Mouse (Mus musculus) olfactory bulb, adult 2 months (tissue): ENCODE data around the gene Pald1.

Source experiments
- CTCF ChIP-seq: fragments of 200-500 bp; IDR thresholded peaks from 2 replicates; pipeline ENCODE4 v1.5.1; 2012; ENCODE audit warnings: low read depth, mild to moderate bottlenecking, low read length, moderate library complexity; ENCODE audit not compliant: insufficient read depth
- POLR2A ChIP-seq: fragments of 200-500 bp; IDR thresholded peaks from 2 replicates; pipeline ENCODE4 v1.6.1; 2012; ENCODE audit warnings: mild to moderate bottlenecking, low read depth, low read length, moderate library complexity; ENCODE audit not compliant: insufficient read depth

GRCm38 (mm10) chr10:61300996-61301395 is 82.3 kb downstream of the Pald1 start:
- no peak for TF ChIP-seq CTCF
- no peak for TF ChIP-seq POLR2A
